Mouse (Mus musculus) cerebellum, adult 9-10 months (tissue): ENCODE measurements around the gene Mfsd4b3.
"Not testable (repeated sequence)": the region's sequence is repeated elsewhere in the genome, so short reads cannot be mapped to it uniquely, and the experiment has no call there.

Experiments used
- DNase-seq: peaks from one replicate; pipeline ENCODE4 v3.0.0; 2022

Gene Mfsd4b3

DNA sequence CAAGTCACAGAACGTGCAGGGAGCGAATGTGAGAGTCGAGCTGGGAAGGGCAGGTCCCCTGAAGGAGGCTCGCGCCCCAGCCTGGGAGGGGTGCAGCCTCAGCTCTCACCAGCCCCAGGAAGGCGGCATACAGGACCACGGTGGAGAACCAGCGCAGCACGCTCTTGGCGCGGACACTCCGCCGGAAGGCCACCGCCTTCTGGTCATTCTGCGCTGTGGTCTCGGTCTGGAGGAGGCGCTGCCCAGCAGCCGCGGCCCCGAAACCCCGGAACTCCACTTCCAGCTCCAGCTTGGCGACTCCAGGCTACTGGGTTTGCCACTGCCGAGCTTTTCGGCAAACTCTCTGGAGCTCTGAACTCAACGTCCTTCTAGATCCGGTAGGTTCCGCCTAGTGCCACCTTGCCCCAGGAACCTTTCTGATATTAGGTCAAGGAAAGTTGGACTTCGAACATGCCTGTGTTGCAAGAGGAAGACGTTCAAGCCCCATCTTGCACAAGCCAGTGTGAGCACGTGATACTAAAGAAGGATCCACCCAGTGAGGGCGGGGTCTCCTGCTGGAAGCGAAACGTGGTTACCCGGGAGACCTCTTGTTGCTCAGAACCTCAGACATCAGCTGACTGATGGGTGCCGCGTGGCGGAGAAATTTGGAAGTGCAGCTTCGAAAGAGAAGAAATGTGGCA is at the start of gene Mfsd4b3:
TSS of gene Mfsd4b3 (minus strand) at position 393 of the 680 bp plus-strand sequence.
- DNase-seq: peak; percentile 89

DNA sequence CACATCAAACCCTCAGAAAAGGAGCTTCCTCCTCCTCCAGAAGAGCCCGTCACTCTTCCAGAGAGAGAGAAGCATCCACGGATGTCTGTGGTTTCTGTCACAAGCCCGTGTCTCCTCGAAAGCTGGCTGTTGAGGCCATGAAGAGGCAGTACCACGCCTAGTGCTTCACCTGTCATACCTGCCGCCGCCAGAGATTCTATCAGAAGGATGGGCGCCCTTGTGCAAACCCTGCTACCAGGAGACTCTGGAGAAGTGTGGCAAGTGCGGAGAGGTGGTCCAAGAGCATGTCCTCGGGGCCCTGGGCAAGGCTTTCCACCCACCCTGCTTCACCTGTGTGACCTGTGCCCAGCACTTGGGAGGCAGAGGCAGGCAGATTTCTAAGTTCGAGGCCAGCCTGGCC is 49.6 kb upstream of the Mfsd4b3 start:
- no peak for DNase-seq

DNA sequence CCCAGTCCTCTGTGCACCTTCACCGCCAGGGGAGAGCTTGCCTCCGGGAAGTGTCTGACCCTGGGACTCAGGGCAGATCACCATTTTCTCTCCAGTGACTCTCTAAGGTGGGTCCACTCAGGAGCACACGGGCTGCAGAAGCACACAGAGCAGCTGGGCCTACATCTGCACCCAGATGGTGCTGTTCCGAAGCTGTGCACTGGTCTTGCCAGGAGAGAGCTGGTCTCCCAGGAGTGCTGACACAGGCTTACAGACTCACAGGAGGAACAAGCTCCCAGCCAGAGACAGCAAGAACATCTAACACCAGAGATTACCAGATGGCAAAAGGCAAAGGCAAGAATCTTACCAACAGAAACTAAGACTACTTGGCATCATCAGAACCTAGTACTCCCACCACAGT is 48.9 kb upstream of the Mfsd4b3 start:
- not testable (repeated sequence) for DNase-seq

DNA sequence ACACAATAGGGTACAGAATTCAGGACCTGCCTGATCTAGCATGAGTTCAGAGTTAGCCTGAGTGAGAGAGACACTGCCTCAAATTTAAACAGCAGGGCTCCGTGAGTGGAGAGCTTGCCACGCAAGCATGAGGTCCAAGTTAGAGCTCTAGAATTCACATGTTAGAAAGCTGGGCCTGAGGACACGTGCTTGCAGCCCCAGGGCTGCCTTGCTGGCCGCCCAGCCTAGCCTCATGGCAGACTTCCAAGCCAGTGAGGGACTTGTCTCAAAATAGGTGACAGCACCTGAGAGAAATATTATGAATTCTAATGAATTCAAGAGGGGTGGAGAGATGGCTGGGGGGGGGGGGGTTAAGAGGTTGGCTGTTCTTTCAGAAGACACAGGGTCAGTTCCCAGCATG is 48.0 kb upstream of the Mfsd4b3 start:
- no peak for DNase-seq

DNA sequence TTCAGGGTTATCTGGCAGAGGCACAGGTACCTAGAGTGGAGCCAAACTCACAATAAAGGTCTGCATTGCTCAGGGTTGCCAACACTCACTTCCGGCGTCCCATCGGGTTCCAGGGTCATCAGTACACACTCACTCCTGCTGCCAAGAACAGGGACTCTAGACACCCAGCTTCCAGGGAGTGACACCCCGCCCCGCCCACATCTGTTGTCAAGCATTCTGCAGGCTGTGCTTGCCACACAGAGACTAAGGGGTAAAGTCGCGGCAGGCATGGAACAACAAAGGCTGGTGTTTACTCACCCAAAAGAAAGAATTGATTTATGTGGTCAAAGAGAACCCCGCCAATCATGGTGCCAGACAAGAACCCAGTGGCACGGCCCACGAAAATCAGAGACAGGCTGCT is 47.0 kb upstream of the Mfsd4b3 start:
- no peak for DNase-seq

DNA sequence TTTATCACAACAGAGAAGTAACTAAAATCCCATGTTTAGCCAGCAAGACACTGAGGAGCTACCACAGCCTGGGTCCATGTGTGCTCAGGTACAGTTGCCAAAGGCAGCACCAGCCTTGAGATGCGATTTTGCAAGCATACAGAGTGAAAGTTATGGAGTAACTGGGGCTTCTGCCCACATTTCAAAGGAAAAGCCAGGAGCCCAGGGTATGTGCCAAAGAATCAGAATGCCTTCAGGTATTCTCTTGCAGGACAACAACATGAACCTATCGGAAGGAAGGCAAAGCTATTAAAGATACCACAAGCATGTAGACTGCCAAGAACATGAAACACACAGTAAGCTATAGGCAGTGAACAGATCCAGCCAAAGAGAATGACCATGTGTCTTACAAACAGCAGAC is 40.8 kb upstream of the Mfsd4b3 start:
- DNase-seq: no peak

DNA sequence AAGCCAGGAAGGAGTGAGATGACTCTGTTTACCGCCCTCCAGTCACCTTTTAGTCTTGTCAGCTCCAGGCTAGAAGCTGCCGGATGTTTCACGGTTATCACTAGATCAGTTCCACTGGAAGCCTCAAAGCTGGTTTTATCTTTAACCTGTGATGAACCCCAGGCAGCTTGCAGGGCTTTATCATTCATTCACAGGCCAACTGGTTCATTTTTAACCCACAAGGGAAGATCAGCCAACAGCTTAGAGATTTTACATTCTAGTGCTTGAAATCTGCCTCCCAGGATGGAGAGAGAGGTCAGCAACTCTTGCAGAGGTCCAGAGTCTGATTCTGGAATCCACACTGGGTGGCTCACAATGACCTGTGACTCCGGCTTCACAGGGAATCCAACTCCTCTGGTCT is 31.2 kb upstream of the Mfsd4b3 start:
- DNase-seq: no peak

DNA sequence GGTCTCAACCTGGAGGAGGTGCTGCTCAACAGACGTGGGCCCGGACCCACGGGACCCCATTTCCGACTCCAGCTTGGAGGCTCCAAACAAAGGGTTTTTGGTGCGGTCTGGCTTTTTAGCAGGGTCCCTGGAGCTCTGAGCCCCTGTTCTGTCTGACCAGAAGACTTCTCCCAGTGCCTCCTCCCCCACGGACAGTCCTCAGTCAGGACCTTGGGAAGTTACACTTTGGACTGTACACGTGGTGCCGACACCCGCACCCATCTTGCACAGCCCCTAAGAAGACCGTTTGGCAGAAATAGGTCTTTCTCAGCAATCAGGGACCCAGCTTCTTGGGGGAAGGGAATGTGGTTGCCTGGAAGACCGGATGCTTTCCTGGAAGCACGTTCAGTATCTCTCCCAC is 26.5 kb upstream of the Mfsd4b3 start, which contains the start of gene Mfsd4b5:
TSS of gene Mfsd4b5 (minus strand) at position 181 of the 400 bp plus-strand sequence.
- no peak for DNase-seq

DNA sequence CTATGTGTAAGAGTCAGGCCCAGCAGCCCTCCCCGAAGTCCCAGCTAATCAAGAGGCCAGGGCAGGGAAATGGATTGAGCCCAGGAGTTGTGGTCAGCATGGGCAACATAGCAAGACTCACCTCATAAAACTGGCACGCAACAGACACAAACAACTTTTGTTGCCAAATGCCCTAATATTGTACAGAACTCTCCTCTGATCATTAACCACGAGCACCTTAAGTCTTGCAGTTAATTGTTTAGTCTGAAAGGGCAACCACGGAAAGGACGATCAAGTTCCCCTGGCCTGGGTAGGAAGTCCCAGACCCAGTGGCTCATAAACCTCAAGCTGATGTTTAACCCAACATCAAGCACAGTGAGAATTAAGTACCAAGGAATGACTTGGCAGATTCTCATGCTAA is 22.7 kb upstream of the Mfsd4b3 start:
- no peak for DNase-seq

DNA sequence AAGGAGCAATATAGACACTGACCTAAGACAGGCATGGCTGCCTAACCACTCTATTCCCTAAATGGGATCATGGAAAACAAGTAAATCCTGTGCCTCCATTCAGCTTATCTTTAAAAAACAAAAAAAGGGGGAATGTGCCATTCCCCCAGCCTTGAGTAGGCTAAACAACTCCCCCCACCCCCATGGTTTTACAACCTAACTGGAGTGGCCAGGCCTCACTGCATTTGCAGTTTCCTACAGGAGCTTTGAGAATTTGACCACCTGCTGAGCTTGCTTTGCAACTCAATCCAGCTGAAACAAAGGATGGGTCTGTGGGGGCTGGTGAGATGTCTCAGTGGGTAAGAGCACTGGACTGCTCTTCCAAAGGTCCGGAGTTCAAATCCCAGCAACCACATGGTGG is 18.3 kb upstream of the Mfsd4b3 start:
- no peak for DNase-seq

DNA sequence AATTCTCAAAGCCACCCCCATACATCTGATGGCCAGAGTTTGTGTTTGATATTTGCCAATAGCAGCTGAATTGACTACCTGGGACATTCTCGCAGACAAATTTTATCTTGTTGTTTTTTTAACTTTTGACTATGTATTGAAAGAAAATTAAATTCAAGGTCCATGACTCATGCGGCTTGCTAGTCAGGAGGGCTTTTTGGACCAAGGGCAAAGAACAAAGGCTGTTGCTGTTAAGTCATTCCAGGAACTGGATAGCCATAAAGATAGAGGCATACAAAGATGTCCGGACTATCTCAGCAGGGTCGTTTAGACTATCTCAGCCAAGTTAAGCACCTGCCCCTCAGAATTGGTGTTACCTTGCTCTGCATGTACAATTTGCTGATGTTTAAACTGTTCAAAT is 17.4 kb upstream of the Mfsd4b3 start:
- DNase-seq: no peak

DNA sequence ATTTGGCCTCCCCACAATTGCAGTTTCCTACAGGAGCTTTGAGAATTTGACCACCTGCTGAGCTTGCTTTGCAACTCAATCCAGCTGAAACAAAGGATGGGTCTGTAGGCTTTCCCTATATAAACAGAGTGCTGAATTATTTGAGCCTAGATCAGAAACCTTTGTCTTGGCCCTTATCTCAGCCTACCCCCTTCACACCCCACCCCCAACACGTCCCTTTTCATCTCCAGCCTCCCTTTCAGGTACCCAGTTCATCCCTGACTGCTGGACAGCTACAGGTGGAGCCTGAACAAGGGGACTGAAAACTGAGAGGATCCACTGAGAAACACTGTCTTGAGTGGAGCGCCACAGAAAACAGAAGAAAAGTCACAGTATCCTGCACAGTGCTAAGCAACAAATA is 15.8 kb upstream of the Mfsd4b3 start:
- no peak for DNase-seq

DNA sequence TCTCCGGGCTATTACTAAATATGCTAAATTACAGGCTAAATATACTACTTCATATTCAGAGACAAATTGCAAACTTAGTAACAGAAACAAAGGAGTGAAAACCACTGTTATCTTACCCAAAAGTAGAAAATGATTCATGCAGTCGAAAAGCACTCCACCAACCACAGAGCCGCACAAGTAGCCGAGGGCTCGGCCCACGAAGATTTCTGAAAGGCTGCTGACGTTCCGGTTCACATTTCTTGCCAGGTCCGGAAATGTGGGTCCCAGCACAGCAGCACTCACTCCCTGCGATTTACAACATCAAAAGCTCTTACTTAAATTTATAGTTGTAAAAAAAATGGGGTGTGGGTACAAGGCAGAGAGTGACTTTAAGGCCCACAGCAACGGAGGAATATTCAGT is 15.0 kb upstream of the Mfsd4b3 start:
- DNase-seq: no peak

DNA sequence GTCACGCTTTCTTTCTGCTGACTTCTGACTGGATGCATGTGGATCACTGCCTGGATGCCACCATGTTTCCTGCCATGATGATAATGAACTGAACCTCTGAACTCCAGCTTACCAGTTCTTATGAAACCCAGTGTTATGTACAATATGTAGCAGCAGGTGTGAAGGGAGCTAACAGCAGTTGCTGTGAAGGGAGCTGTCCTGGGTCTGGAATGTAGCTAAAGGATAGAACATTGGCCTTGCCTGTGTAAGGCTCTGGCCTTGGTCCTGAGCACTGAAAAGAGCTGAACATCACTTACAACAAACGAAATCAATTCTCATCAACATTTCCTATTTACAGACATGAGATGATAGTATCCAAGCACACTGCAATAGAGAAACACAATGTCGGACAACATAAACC is 7.6 kb upstream of the Mfsd4b3 start:
- no peak for DNase-seq

DNA sequence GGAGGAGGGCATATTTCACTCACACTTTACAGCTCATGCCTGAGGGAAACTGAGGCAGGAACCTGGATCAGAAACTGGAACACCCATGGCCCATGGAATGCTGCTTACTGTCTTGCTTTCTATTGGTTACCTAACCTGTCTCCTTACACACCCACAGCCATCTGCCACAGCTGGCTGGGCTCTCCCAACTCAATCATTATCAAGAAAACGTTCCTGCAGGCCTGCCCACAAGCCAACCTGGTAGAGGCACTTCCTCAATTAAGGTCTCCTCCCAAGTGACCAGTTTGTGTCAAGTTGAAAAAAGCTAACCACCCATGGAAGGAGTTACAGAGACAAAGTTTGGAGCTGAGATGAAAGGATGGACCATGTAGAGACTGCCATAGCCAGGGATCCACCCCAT is 2.0 kb upstream of the Mfsd4b3 start:
- no peak for DNase-seq

DNA sequence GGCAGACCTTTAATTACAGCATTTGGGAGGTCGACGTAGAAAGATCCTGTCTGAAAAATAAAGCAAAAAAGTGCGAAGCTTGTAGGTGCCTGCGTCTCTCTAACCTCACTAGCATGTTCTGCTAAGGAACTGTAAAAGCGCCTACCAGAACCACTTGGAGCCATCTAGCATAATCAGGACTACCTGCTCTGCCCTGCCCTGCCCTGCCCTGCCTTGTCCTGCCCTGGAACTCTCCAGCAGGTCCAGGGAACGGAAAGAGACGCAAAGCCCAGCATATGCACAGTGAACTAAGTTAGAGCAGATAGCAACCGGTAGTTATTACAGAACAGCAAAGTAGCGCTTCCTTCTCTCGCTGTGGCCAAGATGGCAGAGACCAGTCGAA is 479 bp upstream of the Mfsd4b3 start:
- DNase-seq: no peak

DNA sequence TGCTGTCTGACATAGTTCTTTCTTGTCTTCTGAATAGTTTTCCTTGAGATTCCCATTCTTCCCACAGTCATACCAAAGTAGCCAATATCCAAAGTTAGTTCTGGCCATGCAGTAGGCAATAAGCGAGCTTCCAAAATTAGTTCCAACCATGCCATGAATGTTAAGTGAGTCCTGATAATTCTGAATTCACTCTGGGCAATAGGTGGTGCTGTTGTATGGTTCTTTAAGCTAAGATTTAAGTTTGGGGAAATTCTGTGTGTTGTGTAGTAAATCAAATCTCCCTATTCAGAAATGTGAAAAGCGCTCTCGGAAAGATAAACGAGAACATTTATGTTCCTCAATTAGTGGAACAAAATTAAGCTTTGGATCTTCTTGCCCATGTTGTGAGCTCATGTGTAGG is 1.7 kb downstream of the Mfsd4b3 start:
- DNase-seq: peak; percentile 19

DNA sequence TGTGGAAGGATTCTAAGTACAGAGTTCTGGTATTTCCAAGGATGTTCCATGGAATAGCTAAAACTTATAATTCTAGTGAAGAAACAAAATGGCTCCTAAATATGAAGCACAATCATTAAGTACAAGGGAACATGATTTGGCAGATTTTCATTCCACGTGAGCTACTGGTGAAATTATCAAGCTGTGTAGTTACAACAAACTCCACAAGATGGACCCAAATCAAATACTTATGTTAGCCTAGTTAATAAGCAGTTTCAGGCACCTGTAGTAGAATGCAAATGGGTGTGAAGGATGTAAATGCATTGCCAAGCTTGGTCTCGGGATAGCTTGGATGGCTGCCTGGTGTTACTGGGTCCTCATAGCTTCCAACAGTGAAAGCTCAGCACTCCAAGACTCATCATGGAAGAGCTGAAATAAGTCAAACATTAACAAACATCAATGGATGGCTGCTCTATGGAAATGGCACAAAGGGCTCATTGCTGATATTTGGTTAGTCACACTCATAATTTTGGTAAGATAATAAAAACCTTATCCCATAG is 3.5 kb downstream of the Mfsd4b3 start:
- DNase-seq: no peak

DNA sequence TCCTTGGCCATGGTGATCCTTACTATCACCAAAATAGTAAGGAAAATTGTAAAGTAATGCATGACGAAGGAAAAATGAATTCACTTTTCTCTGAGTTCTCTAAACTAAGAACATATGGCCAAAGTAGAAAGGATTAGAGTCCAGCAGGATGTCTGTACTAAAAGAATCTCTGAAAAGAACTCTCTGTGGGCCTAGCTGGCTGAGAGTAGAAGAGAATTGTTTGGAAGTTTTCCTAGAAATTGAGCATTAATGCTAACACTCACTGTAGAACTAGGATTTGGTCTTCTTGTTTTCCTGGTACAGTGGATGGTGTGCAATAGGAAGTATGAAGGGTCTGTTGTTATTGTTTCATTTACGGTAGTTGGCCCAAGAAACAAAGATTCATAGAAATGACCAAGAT is 4.8 kb downstream of the Mfsd4b3 start:
- DNase-seq: no peak

DNA sequence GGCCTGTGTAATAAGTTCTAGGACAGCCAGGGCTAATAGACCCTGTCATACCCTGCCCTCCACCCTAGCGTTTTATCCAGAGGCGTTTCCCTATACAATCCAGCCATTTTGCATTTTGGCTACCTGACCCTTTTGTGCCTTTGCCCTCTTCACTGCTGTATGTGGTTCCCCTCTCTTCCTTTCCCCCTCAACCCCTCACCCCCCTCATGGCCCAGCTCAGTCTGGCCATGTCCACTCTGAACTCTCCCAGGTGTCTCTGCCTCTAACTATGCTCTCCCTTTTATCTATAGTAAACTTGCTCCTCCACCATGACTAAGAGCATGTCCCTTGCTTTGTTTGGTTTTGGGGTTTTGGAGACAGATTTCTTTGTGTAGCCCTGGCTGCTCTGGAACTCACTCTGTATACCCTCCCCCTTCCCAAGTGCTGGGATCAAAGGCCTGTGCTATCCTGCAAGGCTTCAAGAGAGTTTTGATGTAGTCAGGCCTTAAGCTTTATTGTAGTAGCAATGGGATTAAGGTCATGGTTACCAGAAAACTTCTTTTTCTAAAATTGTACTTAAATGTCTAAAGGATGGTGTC is 10.5 kb downstream of the Mfsd4b3 start:
- DNase-seq: no peak

DNA sequence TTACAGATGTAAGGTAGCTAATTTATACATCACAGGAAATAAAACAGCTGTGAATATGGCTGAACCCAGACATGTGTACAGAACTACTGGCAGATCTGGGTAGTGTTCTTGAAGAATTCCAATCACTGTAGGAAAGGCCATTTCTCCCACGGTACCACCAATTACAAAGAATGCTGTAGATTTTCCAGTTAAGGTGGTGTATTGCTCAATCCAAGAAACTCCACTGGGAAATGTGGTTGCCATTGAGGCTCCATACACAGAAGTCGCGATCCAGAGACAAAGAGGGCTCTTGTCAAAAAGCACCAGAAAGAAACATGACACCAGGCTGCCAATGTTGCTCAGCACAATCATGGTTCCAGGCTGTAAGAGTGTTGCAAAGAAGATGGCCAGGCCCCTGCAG is 12.8 kb downstream of the Mfsd4b3 start:
- DNase-seq: not testable (repeated sequence)

DNA sequence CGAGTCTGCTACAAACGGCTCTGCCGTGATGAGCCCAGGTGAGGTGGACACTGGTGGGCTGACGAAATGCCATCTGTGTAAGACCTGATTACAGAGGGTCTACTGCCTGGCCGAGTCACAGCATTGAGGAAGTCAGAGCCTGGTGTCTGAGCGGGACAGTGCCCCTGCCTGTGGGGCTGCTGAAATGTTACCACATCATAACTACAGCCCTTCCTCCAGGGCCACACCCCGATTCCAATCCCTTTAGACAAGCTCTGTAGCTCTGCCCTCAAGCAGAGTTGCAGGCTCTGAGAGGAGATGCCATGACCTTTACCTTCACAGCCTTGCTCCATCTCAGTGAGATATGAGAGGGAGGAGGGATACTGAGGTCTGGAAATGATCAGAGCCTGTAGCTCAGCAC is 23.4 kb downstream of the Mfsd4b3 start:
- DNase-seq: no peak

DNA sequence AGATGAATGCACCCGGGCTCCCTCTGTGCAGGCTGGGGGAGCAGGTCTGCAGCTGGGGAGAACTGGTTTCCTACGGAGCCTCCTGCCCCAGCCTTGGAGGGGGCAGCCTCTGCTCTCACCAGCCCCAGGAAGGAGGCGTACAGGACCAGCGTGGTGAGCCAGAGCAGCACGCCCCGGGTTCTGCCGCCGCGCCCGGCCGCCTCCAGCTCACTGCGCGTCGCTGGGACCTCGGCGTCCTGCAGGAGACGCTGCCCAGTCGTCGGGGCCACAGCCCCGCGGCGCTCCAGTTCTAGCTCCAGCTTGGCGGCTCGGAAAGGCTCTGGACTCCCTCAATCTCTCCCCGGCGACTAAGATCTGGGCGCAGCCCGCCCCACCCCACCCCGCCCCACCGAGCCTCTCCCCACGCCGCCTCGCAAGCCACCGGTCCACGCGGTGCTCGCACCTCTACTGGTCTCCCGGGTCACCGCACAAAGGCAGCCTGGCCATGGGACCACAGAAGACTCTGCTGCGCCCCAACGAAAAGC is 33.3 kb downstream of the Mfsd4b3 start, which contains the start of gene Mfsd4b2:
TSS of gene Mfsd4b2 (minus strand) at position 308 of the 524 bp plus-strand sequence.
- DNase-seq: no peak

DNA sequence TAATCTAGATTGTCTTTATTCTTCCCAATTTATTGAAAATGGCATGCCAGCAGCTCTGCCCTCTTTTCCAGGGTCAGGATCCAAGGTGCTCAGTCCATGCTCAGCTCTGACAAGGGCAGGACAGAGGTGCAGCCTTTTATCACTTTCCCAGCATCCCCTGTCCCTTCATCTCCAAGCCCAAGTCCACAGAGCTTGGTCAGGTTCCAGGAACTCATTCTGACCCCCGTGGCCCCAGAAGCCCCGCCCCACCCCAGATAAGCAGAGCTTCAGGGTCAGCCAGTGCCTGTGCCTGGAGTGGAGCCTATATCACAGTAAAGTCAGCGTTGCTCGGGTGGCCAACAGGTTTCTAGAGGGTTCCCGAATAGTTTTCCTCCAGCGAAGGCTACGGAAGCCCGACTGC is 35.4 kb downstream of the Mfsd4b3 start:
- not testable (repeated sequence) for DNase-seq

DNA sequence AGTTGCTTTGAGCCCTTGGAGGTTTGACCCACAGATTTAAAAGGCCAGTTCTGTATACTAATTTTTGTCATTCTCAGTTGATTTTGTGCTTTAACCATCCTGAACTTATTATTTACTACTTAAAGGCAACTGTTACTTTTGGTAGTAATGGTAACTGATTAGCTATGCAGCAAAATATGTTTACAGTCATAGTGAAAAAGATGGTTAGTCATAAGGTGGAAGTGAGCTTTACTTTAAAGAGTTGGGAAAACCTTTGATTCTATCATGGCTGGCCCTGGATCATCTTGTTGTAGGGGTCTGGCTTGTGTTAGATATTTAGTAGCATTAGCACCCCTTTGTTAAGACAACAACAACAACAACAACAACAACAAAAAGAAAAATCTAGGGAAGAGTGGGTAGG is 47.3 kb downstream of the Mfsd4b3 start:
- no peak for DNase-seq
